Mouse (Mus musculus) heart, adult 2 months (tissue): Measurements from ENCODE around the gene Coq8a.

ENCODE experiments used
- CTCF ChIP-seq: fragments of 200-600 bp; IDR thresholded peaks from 2 replicates; pipeline ENCODE4 v1.8.1; 2022; ENCODE audit warnings: antibody characterized with exemption, mild to moderate bottlenecking, moderate library complexity
- POLR2A ChIP-seq: fragments of 200-500 bp; IDR thresholded peaks from 2 replicates; pipeline ENCODE4 v1.6.1; 2011; ENCODE audit warnings: mild to moderate bottlenecking, low read depth, low read length, control low read depth; ENCODE audit not compliant: insufficient read depth

DNA sequence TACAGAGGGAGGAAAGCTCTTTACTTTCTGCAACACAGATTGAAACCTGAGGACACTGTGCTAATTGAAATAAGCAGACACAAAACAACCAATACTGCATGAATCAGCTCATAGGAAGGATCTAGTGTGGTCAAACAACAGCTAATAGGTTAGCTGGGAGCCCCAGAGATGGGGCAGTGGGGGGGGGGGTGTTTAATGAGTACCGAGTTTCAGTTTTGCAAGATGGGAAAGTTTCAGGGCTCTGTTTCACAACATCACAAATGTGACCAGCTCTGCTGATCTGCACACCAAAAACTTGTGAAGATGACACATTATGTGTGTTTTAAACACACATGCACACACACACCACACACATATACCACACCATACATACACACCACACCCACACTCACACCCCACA lies 22.6 kb upstream of the Coq8a start:
- TF ChIP-seq POLR2A, result no peak
- TF ChIP-seq CTCF, result no peak
